Mouse (Mus musculus): ENCODE data around the gene Cbs. TPM values are rescaled to one million over a fixed set of nuclear protein-coding genes. Genes with fewer than 3 reads are reported as not detected.

Gene Cbs
- polyA plus RNA-seq (2012; rRNA removed): 0.88 and 1.4 TPM in 2 replicates

GRCm38 (mm10) chr17:31636942-31637811, at the start of gene Cbs:
Gene Cbs, minus strand, starts transcription at chr17:31637238.
- peak; percentile 62 for DNase-seq (ENCODE audit: low spot score)

- no peak for DNase-seq (ENCODE audit: low spot score)
These were observed 49.2 kb upstream of the Cbs start for GRCm38 (mm10) chr17:31686225-31686564.

- peak; percentile 51 for DNase-seq (ENCODE audit: low spot score)
These were observed 48.6 kb upstream of the Cbs start for GRCm38 (mm10) chr17:31685514-31686224.

- no peak for DNase-seq (ENCODE audit: low spot score)
These were observed 43.4 kb upstream of the Cbs start for GRCm38 (mm10) chr17:31680450-31680849.

- DNase-seq (ENCODE audit: low spot score): no peak
These were observed 40.5 kb upstream of the Cbs start, which contains the start of gene Cryaa for GRCm38 (mm10) chr17:31677507-31677906. Gene Cryaa, plus strand, starts transcription at chr17:31677807.

GRCm38 (mm10) chr17:31674426-31674825, 37.4 kb upstream of the Cbs start:
- DNase-seq (ENCODE audit: low spot score): no peak

GRCm38 (mm10) chr17:31672279-31672678, 35.2 kb upstream of the Cbs start:
- no peak for DNase-seq (ENCODE audit: low spot score)

- DNase-seq (ENCODE audit: low spot score): no peak
These were observed 34.7 kb upstream of the Cbs start for GRCm38 (mm10) chr17:31671698-31672097.

- no peak for DNase-seq (ENCODE audit: low spot score)
These were observed 33.1 kb upstream of the Cbs start for GRCm38 (mm10) chr17:31670163-31670562.

GRCm38 (mm10) chr17:31668306-31668705, 31.3 kb upstream of the Cbs start:
- DNase-seq (ENCODE audit: low spot score): no peak

GRCm38 (mm10) chr17:31664760-31665159, 27.7 kb upstream of the Cbs start:
- DNase-seq (ENCODE audit: low spot score): peak; percentile 67

- DNase-seq (ENCODE audit: low spot score): no peak
These were observed 25.8 kb upstream of the Cbs start for GRCm38 (mm10) chr17:31662855-31663254.

- DNase-seq (ENCODE audit: low spot score): no peak
These were observed 23.7 kb upstream of the Cbs start for GRCm38 (mm10) chr17:31660661-31661250.

- DNase-seq (ENCODE audit: low spot score): peak; percentile 93
These were observed 21.6 kb upstream of the Cbs start, which contains the start of gene U2af1 for GRCm38 (mm10) chr17:31658468-31659185. Gene U2af1, minus strand, starts transcription at chr17:31658892.

GRCm38 (mm10) chr17:31658136-31658467, 21.1 kb upstream of the Cbs start:
- DNase-seq (ENCODE audit: low spot score): no peak

GRCm38 (mm10) chr17:31657141-31657983, 20.3 kb upstream of the Cbs start:
- DNase-seq (ENCODE audit: low spot score): no peak

GRCm38 (mm10) chr17:31656682-31657081, 19.6 kb upstream of the Cbs start:
- no peak for DNase-seq (ENCODE audit: low spot score)

- DNase-seq (ENCODE audit: low spot score): no peak
These were observed 18.3 kb upstream of the Cbs start for GRCm38 (mm10) chr17:31655366-31655765.

- no peak for DNase-seq (ENCODE audit: low spot score)
These were observed 16.2 kb upstream of the Cbs start for GRCm38 (mm10) chr17:31653277-31653676.

- DNase-seq (ENCODE audit: low spot score): no peak
These were observed 15.1 kb upstream of the Cbs start for GRCm38 (mm10) chr17:31652152-31652551.
